Mouse (Mus musculus): ENCODE measurements around the gene Slc39a11. TPM values are rescaled to one million over a fixed set of nuclear protein-coding genes. Genes with fewer than 3 reads are reported as not detected.

Gene Slc39a11
- polyA plus RNA-seq, 1 experiment from 2014 or later = 27.7 TPM

DNA sequence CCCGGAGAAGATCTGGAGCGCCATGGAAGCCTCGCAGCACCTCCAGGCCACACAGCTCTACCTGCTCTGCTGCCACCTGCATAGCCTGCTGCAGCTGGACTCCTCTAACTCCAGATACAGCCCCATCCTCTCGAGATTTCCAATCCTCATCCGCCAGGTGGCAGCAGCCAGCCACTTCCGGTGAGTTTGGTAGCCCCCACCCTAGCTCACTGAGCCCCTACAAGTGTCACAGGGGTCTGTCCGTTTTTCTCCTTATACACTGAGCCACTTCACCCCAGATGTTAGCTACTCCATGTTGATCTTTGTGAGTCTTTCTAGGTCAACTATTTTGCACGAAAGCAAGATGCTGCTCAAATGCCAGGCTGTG, 2.0 kb upstream of the Slc39a11 start:
- Histone ChIP-seq H3K36me3 (ENCODE audit: poor library complexity, severe bottlenecking) (peaks cover 54% of the 10 kb centered on the region), H3K4me2 (no peak overlapping the region), H3K27me3 (no peaks in the 10 kb centered on the region), H3K4me1 (peaks cover 31% of the 10 kb centered on the region), H3K4me3 (no peak overlapping the region), H3K27ac (peak overlapping the region; percentile 68), H3K9me3 (replicated peaks) (no peaks in the 10 kb centered on the region), H3K9ac (no peak overlapping the region)
- 45% methylated on average over 8 of the region's 8 CpGs for WGBS
- ATAC-seq = peak; percentile 9; the same call in 1 of the 2 replicates

GRCm38 (mm10) chr11:113651206-113651906, 1.5 kb upstream of the Slc39a11 start:
- 73% methylated on average over 22 of the region's 22 CpGs for WGBS
- no peaks in the 10 kb centered on the region for H3K27me3 ChIP-seq
- ATAC-seq = no peak
- H3K27ac ChIP-seq = peak overlapping the region; percentile 68
- H3K4me3 ChIP-seq = no peak overlapping the region; the same call in 1 of the 2 replicates
- peaks cover 48% of the 10 kb centered on the region for H3K36me3 ChIP-seq (ENCODE audit: poor library complexity, severe bottlenecking)
- peaks cover 31% of the 10 kb centered on the region for H3K4me1 ChIP-seq
- peak overlapping the region; percentile 78 for H3K4me2 ChIP-seq
- no peak overlapping the region for H3K9ac ChIP-seq
- no peaks in the 10 kb centered on the region for H3K9me3 ChIP-seq (replicated peaks)

GRCm38 (mm10) chr11:113648690-113649352, 1.1 kb downstream of the Slc39a11 start, which contains the start of gene Cog1:
Cog1 (plus strand) TSS chr11:113649169.
- Histone ChIP-seq H3K9ac (peak within 1 kb of the TSS; percentile 91), H3K27ac (peak within 1 kb of the TSS; percentile 90), H3K4me3 (peak within 1 kb of the TSS; percentile 92), H3K9me3 (replicated peaks) (no peaks in the 10 kb centered on the region), H3K36me3 (ENCODE audit: poor library complexity, severe bottlenecking) (peaks cover 23% of the 10 kb centered on the region), H3K27me3 (no peaks in the 10 kb centered on the region), H3K4me2 (peak within 1 kb of the TSS; percentile 78), H3K4me1 (peaks cover 31% of the 10 kb centered on the region)
- no peak for ATAC-seq
- whole genome bisulfite sequencing = 44% methylated on average over 26 of the region's 26 CpGs

- Histone ChIP-seq H3K4me1 (peaks cover 31% of the 10 kb centered on the region), H3K27me3 (no peaks in the 10 kb centered on the region), H3K4me2 (peak overlapping the region; percentile 40), H3K4me3 (no peak overlapping the region), H3K27ac (no peak overlapping the region), H3K9ac (peak overlapping the region; percentile 41; the same call in 1 of the 2 replicates), H3K36me3 (ENCODE audit: poor library complexity, severe bottlenecking) (peaks cover 16% of the 10 kb centered on the region), H3K9me3 (replicated peaks) (no peaks in the 10 kb centered on the region)
- WGBS = 3% methylated on average over 15 of the region's 15 CpGs
- peak; percentile 20; the same call in 1 of the 2 replicates for ATAC-seq
Measured at GRCm38 (mm10) chr11:113648152-113648551, 1.7 kb downstream of the Slc39a11 start.

DNA sequence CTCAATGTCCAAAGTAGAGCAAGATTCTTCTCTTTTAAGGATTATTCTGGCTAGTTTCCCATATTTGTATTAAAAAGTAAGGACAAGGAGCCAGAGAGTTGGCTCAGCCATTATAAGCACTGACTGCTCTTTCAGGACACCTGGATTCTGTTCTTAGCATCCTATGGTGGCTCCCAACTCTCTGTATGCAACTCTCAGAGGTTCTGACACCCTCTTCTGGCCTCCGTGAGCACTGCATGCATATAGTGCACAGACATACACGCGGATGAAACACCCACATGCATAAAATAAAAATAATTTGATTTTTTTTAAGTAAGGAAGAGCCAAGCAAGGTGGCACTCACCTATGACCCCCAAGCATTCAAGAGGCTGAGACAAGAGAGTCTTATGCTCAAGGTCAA, 4.7 kb downstream of the Slc39a11 start:
- Histone ChIP-seq H3K9me3 (replicated peaks) (no peaks in the 10 kb centered on the region), H3K36me3 (ENCODE audit: poor library complexity, severe bottlenecking) (no peaks in the 10 kb centered on the region), H3K4me2 (no peak overlapping the region), H3K4me3 (no peak overlapping the region), H3K4me1 (peaks cover 16% of the 10 kb centered on the region), H3K9ac (no peak overlapping the region), H3K27me3 (no peaks in the 10 kb centered on the region), H3K27ac (no peak overlapping the region)
- ATAC-seq = no peak
- 88% methylated on average over 3 of the region's 3 CpGs for WGBS

DNA sequence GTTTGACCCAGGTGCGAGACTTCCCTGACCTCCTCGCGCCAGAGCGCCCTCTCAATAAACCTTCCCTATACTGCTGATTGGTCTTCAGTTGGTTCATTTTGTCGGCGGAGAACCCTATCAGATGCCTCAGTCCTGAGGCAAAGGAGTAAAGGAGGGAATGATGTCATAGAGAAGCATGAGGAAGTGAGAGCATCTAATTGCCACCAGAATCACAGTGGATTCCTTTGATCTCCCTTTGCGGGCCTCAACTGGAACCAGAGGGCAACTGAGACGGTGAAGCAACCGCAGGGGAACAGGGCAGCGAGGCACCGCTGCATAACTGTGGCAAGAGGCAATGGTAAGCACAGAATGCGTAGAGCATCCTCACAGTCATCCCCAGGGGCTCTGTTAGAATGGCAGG, 11.2 kb downstream of the Slc39a11 start:
- no peak overlapping the region for H3K4me2 ChIP-seq
- H3K36me3 ChIP-seq (ENCODE audit: poor library complexity, severe bottlenecking) = no peaks in the 10 kb centered on the region
- H3K4me3 ChIP-seq = no peak overlapping the region
- no peak overlapping the region for H3K9ac ChIP-seq
- H3K27me3 ChIP-seq = no peaks in the 10 kb centered on the region
- H3K4me1 ChIP-seq = no peaks in the 10 kb centered on the region
- H3K27ac ChIP-seq = no peak overlapping the region
- no peak for ATAC-seq
- no peaks in the 10 kb centered on the region for H3K9me3 ChIP-seq (replicated peaks)
- 93% methylated on average over 12 of the region's 12 CpGs for WGBS

GRCm38 (mm10) chr11:113634699-113635121, 15.2 kb downstream of the Slc39a11 start:
- H3K4me3 ChIP-seq = no peak overlapping the region
- H3K9me3 ChIP-seq (replicated peaks) = no peaks in the 10 kb centered on the region
- 62% methylated on average over 10 of the region's 10 CpGs for WGBS
- peak; percentile 33; the same call in 1 of the 2 replicates for ATAC-seq
- no peak overlapping the region for H3K9ac ChIP-seq
- no peaks in the 10 kb centered on the region for H3K27me3 ChIP-seq
- no peak overlapping the region for H3K27ac ChIP-seq
- no peak overlapping the region for H3K4me2 ChIP-seq
- H3K4me1 ChIP-seq = no peaks in the 10 kb centered on the region
- no peaks in the 10 kb centered on the region for H3K36me3 ChIP-seq (ENCODE audit: poor library complexity, severe bottlenecking)

- H3K4me3 ChIP-seq = no peak overlapping the region
- no peaks in the 10 kb centered on the region for H3K27me3 ChIP-seq
- 95% methylated on average over 5 of the region's 5 CpGs for WGBS
- ATAC-seq = no peak
- H3K27ac ChIP-seq = no peak overlapping the region
- no peak overlapping the region for H3K9ac ChIP-seq
- H3K4me2 ChIP-seq = no peak overlapping the region
- H3K36me3 ChIP-seq (ENCODE audit: poor library complexity, severe bottlenecking) = no peaks in the 10 kb centered on the region
- no peaks in the 10 kb centered on the region for H3K9me3 ChIP-seq (replicated peaks)
- no peaks in the 10 kb centered on the region for H3K4me1 ChIP-seq
Measured at GRCm38 (mm10) chr11:113633398-113633797, 16.5 kb downstream of the Slc39a11 start.

DNA sequence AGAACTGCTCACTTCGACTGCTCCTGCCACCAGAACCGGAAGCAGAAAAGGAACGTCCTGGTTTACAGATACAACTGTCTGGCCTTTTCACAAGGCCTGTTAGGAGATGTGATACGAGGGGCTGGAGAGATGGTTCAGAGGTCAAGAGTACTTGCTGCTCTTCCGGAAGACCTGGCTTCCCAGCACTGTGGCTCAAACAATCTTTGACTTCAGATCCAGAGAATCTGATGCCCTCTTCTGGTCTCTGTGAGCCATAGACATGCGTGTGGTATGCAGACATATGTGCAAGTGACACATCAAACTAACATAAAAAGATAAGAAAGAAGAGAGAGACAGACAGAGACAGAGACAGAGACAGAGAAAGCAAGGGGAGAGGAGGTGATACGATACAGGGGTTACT, 17.6 kb downstream of the Slc39a11 start:
- H3K27me3 ChIP-seq = no peaks in the 10 kb centered on the region
- no peak overlapping the region for H3K9ac ChIP-seq
- H3K27ac ChIP-seq = no peak overlapping the region
- no peak overlapping the region for H3K4me3 ChIP-seq
- no peak for ATAC-seq
- H3K9me3 ChIP-seq (replicated peaks) = no peaks in the 10 kb centered on the region
- H3K4me2 ChIP-seq = no peak overlapping the region
- 83% methylated on average over 7 of the region's 7 CpGs for WGBS
- no peaks in the 10 kb centered on the region for H3K4me1 ChIP-seq
- no peaks in the 10 kb centered on the region for H3K36me3 ChIP-seq (ENCODE audit: poor library complexity, severe bottlenecking)

DNA sequence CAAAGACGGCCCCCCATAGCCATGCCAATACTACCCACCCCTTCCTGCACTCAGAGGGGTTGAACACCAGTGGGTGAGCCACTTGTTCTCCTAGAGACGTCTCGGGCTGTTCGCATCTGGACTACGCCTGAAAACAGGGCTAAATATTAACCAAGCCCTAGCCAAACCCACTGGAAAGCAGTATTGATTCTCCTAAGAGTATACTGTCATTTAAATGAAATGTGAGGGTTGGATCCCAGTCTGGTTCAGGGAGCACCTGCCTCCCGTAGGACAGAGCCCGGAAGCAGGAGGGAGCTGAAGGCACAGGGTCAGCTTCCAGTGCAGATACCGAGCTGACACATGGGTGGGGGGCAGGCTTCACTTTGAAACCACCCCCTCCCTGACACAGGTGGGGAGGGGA, 18.0 kb downstream of the Slc39a11 start:
- Histone ChIP-seq H3K27me3 (no peaks in the 10 kb centered on the region), H3K4me2 (no peak overlapping the region), H3K36me3 (ENCODE audit: poor library complexity, severe bottlenecking) (no peaks in the 10 kb centered on the region), H3K4me3 (no peak overlapping the region), H3K27ac (no peak overlapping the region), H3K9ac (no peak overlapping the region), H3K9me3 (replicated peaks) (no peaks in the 10 kb centered on the region), H3K4me1 (no peaks in the 10 kb centered on the region)
- no peak for ATAC-seq
- WGBS = 81% methylated on average over 8 of the region's 8 CpGs

GRCm38 (mm10) chr11:113631302-113631701, 18.6 kb downstream of the Slc39a11 start:
- H3K4me3 ChIP-seq = no peak overlapping the region
- H3K27ac ChIP-seq = no peak overlapping the region
- no peak overlapping the region for H3K9ac ChIP-seq
- 86% methylated on average over 8 of the region's 8 CpGs for WGBS
- H3K4me1 ChIP-seq = no peaks in the 10 kb centered on the region
- H3K4me2 ChIP-seq = no peak overlapping the region
- ATAC-seq = no peak
- H3K9me3 ChIP-seq (replicated peaks) = no peaks in the 10 kb centered on the region
- H3K27me3 ChIP-seq = no peaks in the 10 kb centered on the region
- no peaks in the 10 kb centered on the region for H3K36me3 ChIP-seq (ENCODE audit: poor library complexity, severe bottlenecking)

DNA sequence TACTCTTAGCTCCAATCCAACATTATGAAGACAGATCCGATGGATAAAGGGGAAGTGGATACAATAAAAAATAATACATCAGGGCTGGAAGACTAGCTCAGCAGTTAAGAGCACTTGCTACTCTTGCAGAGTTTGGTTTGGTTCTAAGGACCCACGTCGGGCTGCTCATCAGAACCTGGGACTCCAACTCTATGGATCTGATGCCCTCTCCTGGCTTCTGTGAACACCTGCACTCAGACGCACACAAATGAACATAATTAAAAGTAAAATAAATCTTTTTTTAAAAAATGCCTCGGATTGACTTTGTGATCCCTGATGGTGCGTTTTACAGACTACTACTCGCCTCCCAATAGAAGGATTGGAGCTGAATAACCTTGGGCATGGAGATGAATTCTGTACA, 19.2 kb downstream of the Slc39a11 start:
- H3K27me3 ChIP-seq = no peaks in the 10 kb centered on the region
- peaks cover 2% of the 10 kb centered on the region; the same call in 1 of the 2 replicates for H3K36me3 ChIP-seq (ENCODE audit: poor library complexity, severe bottlenecking)
- H3K4me1 ChIP-seq = no peaks in the 10 kb centered on the region
- H3K9me3 ChIP-seq (replicated peaks) = no peaks in the 10 kb centered on the region
- no peak for ATAC-seq
- H3K9ac ChIP-seq = no peak overlapping the region
- H3K4me3 ChIP-seq = no peak overlapping the region
- 58% methylated on average over 7 of the region's 7 CpGs for WGBS
- no peak overlapping the region for H3K27ac ChIP-seq
- no peak overlapping the region for H3K4me2 ChIP-seq

Measured in forebrain, embryonic 13.5 days (tissue).